Mouse (Mus musculus) hindbrain, embryonic 13.5 days (tissue): ENCODE data around the gene 7530416G11Rik. TPM values are rescaled to one million over a fixed set of nuclear protein-coding genes. Genes with fewer than 3 reads are reported as not detected.

Experiments used
- ATAC-seq: fragments of 200-750 bp; cut with Nextera tagmentation; 2 replicates; pipeline ENCODE4 v1.8.0; 2017; ENCODE audit warnings: moderate TSS enrichment; ENCODE audit not compliant: low FRiP score
- H3K27ac ChIP-seq: fragments of 300-500 bp; sonication (generic); 2 replicates; pipeline ENCODE4 v1.5.1; 2015; ENCODE audit warnings: inconsistent platforms, mild to moderate bottlenecking, moderate library complexity
- H3K27me3 ChIP-seq: fragments of 300-500 bp; sonication (generic); 2 replicates; pipeline ENCODE4 v1.6.1; 2015; ENCODE audit warnings: mild to moderate bottlenecking, inconsistent platforms
- H3K36me3 ChIP-seq: fragments of 300-500 bp; sonication (generic); 2 replicates; pipeline ENCODE4 v1.6.1; 2015; ENCODE audit warnings: mild to moderate bottlenecking, inconsistent platforms
- H3K4me1 ChIP-seq: fragments of 300-500 bp; sonication (generic); replicated peaks from 2 replicates; pipeline ENCODE4 v1.6.1; 2015; ENCODE audit warnings: inconsistent platforms
- H3K4me2 ChIP-seq: fragments of 300-500 bp; sonication (generic); 2 replicates; pipeline ENCODE4 v1.6.1; 2015; ENCODE audit warnings: inconsistent platforms, mild to moderate bottlenecking, moderate library complexity
- H3K4me3 ChIP-seq: fragments of 300-500 bp; sonication (generic); 2 replicates; pipeline ENCODE4 v1.5.1; 2015; ENCODE audit warnings: mild to moderate bottlenecking, inconsistent platforms
- H3K9ac ChIP-seq: fragments of 300-500 bp; sonication (generic); 2 replicates; pipeline ENCODE4 v1.6.1; 2015; ENCODE audit warnings: mild to moderate bottlenecking, inconsistent platforms
- H3K9me3 ChIP-seq: fragments of 300-500 bp; sonication (generic); 2 replicates; pipeline ENCODE4 v1.6.1; 2016; ENCODE audit warnings: inconsistent platforms
- WGBS: fragments of 180-500 bp; shearing (Covaris S2); methylation state at CpG from one replicate; pipeline ENCODE4 v1.1.7; 2015; 5-methylcytosine and 5-hydroxymethylcytosine counted together
- polyA plus RNA-seq: library from polyadenylated mRNA; unstranded; fragments of >200 nt; fragmentation: Nextera tagmentation; extraction: Ambion mirVana; gene quantifications from 2 replicates; pipeline ENCODE4 v1.2.1, GENCODE M21; 2015

The 7530416G11Rik gene
- polyA plus RNA-seq, 1 experiment from 2014 or later: not detected

DNA sequence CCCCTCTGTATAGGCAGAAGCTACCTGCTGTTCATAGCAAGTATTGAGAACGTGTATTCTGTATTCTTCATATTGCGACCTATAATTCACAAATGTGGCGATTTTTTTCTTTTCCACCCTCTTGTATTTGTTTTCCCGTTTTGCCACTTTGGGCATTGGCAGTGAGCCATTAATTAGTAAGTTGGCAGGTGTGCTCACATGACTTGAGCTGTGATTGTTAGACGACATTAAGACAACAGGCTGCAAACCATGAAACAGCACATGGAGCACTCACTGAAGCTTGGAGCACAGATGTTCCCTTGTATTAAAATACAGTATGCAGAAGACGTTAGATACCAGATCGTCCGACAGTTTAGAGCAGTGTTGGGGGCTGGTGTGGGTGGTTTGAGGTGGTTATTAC lies 46.1 kb downstream of the 7530416G11Rik start:
- no peak overlapping the region for H3K4me3 ChIP-seq
- peak overlapping the region; percentile 89 for H3K27ac ChIP-seq
- H3K9ac ChIP-seq: 0 out of 2 replicates have a peak overlapping the region, but pooled peaks have one; percentile 10
- 49% methylated on average over 8 of the region's 8 CpGs for WGBS
- H3K27me3 ChIP-seq: no peaks in the 10 kb centered on the region
- H3K4me1 ChIP-seq: peaks cover 76% of the 10 kb centered on the region
- H3K9me3 ChIP-seq: no peaks in the 10 kb centered on the region
- no peak for ATAC-seq
- H3K36me3 ChIP-seq: peaks cover 11% of the 10 kb centered on the region
- H3K4me2 ChIP-seq: no peak overlapping the region

DNA sequence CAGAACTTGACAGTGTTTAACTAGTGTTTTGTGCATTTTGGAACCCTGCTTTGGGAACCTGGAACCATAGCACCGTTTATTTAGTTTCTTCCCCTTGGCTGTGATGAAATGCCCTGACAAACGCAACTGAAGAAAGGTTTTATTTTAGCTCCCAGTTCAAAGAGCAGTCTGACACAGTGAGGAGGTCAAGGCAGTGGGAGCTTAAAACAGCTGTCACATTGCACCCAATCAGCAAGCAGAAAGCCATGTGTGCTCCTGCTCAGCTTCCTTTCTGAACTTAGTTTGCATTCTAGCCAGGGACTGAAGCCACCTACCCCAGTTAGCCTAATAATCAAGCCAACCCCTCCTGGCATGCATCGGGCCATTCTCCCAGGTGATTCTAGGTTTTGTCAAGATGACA lies 56.4 kb downstream of the 7530416G11Rik start:
- Histone ChIP-seq H3K27me3 (no peaks in the 10 kb centered on the region), H3K9ac (no peak overlapping the region), H3K4me2 (no peak overlapping the region), H3K36me3 (peaks cover 40% of the 10 kb centered on the region; the same call in 1 of the 2 replicates), H3K4me1 (no peaks in the 10 kb centered on the region), H3K27ac (no peak overlapping the region), H3K9me3 (no peaks in the 10 kb centered on the region), H3K4me3 (no peak overlapping the region)
- no peak for ATAC-seq
- WGBS: 79% methylated on average over 3 of the region's 3 CpGs

Other genes with a start within 250 kb of the 7530416G11Rik start
- 515 and 529 TPM in 2 replicates for gene Atxn10, start 167.0 kb downstream of the 7530416G11Rik start, polyA plus RNA-seq
- 40.1 and 47.2 TPM in 2 replicates for gene Wnt7b, start 79.2 kb upstream of the 7530416G11Rik start, polyA plus RNA-seq
- 1.2 and 1.7 TPM in 2 replicates for gene Ppara, start 231.8 kb upstream of the 7530416G11Rik start, polyA plus RNA-seq